Mouse (Mus musculus): Measurements from ENCODE around the gene Prss41.
"Not testable (repeated sequence)": the region's sequence is repeated elsewhere in the genome, so short reads cannot be mapped to it uniquely, and the experiment has no call there.

The Prss41 gene

DNA sequence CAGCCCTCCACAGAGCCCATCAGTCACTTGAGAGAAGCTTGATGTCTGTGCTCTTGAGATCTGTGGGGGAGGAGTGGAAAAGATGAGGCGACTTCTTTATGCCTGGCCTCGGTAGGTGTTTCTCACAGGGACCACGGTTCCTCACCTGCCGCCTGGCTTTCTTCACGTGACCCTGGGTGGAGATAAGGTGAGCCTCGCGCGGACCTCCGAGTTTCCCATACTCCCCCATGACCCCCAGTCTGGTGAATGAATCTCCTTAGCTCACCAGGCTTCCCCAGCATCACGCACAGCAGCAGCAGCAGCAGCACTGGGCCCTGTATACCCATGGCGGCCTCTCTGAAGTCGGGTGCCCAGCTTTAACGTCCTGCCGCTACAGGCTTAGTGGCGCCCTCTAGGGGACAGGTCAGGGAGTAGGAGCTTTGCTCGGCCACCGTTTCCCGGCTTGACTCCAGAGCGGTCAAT lies at the start of gene Prss41, which contains the start of gene Prss32:
TSS of gene Prss41 (minus strand) at position 361 of the 462 bp plus-strand sequence.
TSS of gene Prss32 (plus strand) at position 44 of the 462 bp plus-strand sequence.
- DNase-seq (ENCODE audit: extremely low spot score), result peak; percentile 62

DNA sequence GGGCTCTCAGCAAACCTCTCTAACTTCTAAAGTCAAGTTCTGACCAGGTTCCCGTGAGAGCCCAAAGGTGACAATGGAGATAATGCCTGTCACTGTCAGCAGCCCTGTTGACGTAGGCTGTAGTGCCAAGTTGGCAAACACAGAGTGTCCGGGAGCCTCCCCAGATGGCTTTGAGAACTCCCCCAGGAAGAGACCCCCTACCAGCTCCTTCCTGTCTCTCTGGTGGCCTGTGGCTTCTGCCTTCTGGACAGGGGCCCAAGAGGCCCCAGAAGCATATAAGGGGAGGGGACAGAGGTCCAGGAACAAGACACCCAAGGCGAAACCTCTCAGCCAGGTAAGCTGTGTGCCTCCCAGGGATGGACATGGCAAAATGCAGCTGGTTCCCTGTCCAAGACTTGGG lies 36.6 kb upstream of the Prss41 start, which contains the start of the genes Dcpp1 and Dcpp2:
TSS of gene Dcpp1 (plus strand) at position 301 of the 400 bp plus-strand sequence.
TSS of gene Dcpp2 (plus strand) at position 305 of the 400 bp plus-strand sequence.
- not testable (repeated sequence) for DNase-seq (ENCODE audit: extremely low spot score)

DNA sequence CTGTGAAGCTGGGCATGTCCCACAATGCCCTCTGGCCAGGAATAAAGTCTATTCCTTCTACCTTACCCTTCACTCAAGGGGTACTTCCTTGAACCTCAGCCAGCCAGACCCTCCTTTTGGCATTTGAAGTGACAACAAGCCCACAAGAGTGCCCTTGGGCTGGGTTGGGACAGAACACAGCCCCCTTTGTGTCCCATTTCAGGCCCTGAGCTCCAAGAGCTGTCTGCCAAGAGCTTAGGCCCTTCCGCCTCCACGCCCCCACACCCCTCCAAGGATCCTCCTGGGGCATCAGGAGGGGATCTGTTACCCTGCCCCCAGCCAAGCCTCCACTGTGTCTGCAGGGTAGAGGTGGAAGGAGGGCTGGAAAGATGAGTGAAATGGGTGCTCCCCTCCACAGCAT lies 33.2 kb upstream of the Prss41 start:
- DNase-seq (ENCODE audit: extremely low spot score), result no peak

DNA sequence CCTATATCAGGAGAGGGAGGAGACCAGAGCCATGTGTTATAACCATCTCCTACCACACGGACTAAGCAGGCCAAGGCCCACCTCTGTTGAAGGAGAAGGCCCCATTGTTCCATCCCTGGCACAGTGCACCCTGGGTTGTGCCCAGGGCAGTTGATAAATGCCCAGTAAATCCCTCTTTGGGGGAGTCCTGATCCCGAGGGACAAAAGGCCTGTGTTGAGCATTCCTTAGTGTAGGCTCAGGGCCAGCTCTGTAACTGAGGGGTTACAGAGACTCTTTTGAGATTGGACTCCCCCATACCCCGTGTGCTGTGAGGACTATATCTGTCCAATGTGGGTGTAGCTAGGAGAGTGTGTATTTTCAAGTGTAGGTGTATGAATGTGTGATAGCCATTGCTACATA lies 32.8 kb upstream of the Prss41 start:
- no peak for DNase-seq (ENCODE audit: extremely low spot score)

DNA sequence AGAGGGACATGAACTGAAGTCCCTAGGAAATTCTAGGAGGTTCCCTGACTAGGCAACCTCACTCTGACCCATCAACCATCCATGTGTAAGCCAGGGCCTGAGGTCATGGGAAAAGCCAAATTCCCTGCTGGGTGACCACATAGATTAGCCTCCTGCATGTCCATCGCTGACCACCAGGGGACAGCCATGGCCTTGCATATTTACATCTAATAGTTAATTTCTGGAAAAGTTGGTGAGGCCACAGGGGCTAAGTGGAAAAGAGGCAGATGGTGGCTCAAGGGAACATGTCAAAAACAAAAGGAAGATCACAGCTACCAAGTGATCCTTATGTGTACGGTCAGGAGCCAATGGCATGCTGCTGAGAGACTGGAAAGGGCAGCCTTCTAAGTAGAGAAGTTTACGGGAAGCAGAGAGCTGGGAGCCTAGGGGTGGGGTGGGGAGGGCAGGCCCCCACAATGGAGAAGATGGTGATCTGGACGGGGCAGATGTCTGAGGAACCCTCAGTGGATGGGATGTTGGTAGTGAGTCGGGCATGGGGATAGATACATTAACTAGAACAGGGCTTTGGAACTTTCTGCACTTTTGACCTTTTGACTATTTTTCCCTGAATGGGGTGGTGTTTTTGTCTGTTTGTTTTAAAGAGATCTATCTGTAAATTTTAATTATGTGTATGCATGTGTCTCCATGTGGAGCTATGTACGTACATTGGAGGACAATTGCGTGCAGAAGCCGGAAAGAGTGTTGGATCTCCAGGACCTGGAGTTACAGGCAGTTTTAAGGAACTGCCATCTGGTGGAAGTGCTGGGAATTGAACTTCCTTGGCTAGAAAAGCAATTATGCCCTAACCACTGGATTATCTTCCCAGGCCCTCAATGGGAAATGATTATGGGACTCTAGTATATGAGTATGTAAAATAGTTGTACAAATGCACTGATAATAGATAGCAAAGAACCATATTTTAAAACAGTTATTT lies 30.2 kb upstream of the Prss41 start:
- peak; percentile 57 for DNase-seq (ENCODE audit: extremely low spot score)

DNA sequence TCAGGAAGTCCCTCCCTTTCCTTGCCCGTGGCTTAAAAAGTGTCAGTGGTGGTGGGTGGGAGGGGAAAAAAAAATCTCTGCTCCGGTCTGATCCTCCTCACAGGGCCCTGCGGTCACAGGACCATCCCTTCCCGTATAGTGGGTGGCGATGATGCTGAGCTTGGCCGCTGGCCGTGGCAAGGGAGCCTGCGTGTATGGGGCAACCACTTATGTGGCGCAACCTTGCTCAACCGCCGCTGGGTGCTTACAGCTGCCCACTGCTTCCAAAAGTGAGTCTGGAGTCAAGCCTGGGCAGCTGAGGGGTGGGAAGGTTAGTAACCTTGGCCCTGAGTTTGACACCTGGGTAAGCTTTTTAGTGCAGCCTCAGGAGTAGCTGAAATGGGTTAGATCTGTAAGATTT lies 24.5 kb upstream of the Prss41 start:
- DNase-seq (ENCODE audit: extremely low spot score), result no peak

DNA sequence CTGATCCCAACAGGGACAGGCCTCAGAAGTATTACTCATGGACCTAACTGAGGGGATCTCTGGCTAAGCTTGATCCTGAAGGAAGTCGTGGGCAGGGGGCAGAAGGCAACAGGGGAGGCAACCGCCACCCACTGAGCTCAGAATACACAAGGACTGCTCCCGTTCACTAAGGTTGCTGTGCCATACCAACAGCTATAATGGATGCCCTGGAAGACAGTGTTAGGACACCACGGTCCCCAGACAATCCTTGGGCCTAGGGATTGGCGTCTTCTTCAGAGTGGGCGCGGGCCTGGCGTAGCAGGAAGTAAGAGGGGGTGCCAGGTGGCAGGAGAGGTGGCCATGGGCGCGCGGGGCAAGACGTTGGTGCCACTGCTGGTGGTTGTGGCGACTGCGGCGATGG lies 23.8 kb upstream of the Prss41 start, which contains the start of gene Prss21:
TSS of gene Prss21 (plus strand) at position 301 of the 400 bp plus-strand sequence.
- no peak for DNase-seq (ENCODE audit: extremely low spot score)

DNA sequence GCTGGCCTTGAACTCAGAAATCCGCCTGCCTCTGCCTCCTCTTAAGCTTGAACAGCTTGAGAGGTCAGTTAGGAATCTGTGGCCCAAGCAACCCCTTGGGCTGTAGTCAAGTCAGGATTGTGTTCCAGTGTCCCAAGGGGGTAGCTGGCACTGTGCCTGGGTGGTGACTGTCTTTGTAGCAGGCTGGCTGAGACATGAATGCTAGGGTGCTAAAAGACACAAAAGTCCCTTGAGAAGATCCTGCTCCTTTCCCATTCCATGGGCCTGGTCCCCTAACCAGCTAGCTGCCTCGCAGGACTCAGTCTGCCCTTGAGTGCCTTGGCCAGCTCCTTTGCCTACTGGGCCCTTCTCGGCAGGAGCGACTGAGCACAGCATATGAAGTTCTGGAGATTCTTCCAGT lies 19.0 kb upstream of the Prss41 start:
- DNase-seq (ENCODE audit: extremely low spot score), result no peak

DNA sequence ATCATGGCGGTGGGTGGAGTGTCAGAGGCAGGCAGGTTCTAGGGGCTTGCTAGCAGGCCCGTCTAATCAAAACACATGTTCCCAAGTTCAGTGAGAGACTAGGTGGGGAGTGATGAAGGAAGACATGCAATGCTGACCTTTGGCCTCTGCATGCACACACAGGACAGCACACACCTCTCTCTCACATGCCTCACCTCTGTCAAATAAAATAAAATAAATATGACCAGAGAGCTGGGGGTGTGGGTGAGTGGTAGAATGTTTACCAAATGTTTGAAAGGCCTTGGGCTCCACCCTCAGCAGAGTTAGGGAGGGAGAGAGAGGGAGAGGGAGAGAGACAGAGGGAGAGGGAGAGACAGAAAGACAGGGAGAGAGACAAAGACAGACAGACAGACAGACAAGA lies 13.9 kb upstream of the Prss41 start:
- DNase-seq (ENCODE audit: extremely low spot score), result no peak

DNA sequence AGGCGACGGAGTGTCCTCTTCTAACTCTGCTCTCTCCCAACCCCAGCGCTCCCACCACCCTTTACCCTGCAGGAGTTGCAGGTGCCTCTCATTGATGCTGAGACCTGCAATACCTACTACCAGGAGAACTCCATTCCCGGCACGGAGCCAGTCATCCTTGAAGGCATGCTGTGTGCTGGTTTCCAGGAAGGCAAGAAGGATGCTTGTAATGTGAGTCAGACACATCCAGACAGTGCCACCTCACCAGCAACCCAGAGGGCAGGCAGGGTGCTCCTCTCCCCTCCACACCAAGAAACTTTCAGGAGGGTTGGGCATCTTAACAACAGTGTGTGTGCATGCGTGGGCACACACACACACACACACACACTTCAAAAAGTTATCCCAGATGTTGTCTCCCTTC lies 13.2 kb upstream of the Prss41 start:
- DNase-seq (ENCODE audit: extremely low spot score), result no peak

DNA sequence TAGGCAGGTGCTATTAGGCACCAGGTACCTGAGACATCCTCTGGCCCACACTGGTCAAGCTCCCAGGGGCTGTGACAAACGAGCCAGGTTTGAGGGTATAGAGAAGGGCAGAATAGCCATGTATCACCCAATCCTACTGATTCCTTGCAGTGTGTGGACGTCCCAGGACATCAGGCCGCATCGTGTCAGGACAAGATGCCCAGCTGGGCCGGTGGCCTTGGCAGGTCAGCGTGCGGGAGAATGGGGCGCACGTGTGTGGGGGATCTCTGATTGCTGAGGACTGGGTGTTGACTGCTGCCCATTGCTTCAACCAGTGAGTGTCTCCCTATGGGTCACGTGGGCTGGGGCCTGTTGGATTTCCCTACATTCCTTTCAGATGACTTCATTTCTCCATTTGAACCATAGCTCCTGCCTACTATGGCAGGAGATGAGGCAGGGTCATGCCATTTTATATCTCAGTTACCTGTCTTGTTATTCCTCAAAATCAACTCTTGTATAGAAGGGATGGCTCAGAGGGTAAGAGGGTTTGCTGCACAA lies 10.3 kb upstream of the Prss41 start:
- DNase-seq (ENCODE audit: extremely low spot score), result no peak

DNA sequence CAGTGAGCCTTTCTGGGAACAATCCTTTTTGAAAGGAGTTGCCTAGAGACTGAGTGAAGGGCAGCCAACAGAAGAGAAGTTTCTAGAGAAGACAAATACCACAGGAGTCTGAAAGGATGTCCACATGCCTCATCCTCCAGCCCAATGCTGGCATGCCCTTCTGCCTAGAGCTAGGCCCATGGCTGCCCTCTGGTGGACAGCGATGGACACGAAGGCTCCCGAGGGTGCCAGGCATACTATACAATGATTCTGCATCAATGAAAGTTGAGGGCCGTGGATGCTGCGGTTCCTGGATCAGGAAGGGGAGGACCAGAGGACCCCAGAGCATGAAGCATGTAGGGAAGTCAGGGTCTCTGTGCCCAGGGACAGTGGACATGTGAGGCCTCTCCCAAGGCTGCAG lies 9.3 kb upstream of the Prss41 start:
- peak; percentile 51 for DNase-seq (ENCODE audit: extremely low spot score)

DNA sequence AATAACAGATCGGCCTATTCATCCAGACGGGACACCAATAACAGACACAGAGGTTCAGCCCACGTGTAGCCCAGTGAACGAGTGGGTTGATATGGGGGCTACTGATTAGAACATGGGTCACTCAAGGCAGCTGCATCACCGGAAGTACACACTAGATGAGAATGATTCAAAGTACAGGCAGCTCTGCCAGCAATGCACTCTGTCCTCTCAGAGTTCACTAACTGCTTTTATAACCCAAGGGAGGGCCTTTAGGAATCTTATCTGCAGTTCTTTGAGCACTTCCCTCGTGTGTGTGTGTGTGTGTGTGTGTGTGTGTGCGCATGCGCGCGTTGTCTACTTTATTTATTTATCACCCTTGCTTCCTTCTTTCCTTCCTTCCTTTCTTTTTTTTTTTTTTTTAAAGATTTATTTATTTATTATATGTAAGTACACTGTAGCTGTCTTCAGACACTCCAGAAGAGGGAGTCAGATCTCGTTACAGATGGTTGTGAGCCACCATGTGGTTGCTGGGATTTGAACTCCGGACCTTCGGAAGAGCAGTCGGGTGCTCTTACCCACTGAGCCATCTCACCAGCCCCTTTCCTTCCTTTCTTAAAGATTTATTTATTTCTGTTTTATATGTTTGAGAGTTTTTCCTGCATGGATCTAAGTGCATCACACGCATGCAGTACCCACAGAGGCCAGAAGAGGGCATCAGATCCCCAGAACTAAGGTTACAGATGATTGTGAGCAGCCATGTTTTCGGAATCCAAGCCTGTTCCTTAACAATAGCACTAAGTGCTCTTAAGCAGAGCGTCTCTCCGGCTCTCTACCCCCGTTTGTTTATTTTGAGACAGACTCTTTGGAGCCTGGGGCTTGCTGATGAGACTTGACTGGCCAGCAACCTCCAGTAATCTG lies 7.1 kb upstream of the Prss41 start:
- DNase-seq (ENCODE audit: extremely low spot score), result peak; percentile 71

DNA sequence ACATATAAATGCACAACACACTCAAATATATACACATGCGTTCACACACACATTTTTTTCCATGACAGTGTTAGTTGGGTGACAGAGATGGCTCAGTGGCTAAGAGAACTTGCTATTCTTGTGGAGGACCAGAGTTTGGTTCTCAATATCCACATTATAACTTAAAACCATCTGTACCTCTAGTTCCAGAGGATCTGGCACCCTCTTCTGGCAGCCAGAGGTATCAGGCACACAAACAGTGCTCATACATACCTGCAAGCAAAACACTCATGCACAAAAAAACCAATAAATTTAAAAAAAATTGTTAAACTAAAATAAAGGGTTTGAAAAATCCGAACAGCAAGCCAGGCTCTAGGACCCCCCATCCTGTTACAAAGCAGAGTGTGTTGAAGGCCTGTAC lies 6.1 kb upstream of the Prss41 start:
- no peak for DNase-seq (ENCODE audit: extremely low spot score)

DNA sequence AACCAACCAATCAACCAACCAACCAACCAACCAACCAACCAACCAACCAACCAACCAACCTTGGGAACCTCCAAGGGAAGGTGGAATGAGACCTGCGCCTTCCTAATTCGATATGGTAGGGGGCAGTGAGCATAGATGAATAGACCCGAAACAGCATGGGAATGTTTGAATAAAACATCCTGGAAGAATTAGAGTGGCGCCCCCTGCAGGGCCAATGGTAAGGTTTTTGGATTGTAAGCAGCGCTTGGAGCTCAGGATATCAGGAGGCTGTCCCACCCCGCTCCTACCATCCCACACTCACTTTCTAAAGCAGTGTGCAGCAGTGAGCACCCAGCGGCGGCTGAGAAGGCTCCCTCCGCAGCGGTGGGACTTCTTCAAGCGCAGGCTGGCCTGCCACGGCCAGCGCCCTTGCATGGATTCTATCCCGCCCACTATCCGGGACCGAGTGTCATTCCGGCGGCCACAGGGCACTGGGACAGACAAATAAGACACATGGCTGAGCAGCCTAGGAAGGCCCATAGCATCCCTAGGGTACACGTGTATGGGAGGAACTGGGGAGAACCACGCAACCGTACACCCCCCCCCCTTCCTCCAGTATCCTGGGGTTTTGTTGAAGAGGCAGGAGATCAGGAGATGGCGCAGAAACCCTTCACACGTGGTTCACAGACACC lies 696 bp downstream of the Prss41 start:
- DNase-seq (ENCODE audit: extremely low spot score), result no peak

DNA sequence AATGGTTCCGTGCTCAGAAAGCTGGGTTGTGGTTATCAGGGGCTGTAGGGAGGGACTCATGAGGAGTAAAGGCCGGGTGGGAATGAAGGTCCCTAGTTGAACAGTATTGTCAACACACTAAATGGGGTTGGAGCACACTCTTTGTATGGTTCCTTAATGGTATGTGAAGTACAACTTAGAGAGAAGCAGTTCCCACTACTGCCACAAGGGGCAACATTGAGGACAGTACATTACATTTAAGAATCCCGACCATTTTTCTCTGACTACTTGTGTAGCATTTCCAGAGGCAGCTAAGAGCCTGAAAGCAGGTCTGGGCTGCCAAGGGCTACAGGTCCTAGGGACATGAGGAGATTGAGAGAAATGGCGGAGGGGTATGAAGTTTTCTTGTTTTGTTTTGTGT lies 2.8 kb downstream of the Prss41 start:
- peak; percentile 61 for DNase-seq (ENCODE audit: extremely low spot score)

DNA sequence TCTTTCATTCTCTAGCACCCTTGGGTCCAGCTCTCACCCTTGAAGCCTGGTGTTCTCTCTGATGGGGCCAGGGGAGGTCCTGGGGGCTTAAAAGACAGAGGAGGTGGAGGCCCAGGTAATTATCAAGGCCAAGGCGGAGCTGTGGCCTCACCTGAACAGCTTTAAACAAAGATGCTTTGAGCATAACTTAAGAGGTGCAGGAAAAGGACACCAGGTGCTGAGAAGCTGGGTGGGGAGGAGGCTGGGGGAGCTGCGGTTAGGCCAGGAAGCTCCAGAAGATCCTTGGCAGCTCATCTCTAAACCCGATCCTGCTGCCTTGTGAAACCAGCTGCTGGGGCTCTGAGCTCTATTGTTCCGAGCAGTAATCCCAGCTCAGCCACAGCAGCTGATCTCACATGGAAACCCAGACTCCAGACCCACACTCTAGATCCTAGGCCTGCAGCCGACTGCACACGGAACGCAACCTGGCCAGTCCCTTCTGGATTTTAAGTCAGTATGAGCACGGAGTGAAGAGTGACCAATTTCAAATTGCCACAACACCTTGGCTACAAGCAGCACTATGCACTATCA lies 7.9 kb downstream of the Prss41 start, which contains the start of gene Prss33:
TSS of gene Prss33 (minus strand) at position 51 of the 570 bp plus-strand sequence.
- no peak for DNase-seq (ENCODE audit: extremely low spot score)

DNA sequence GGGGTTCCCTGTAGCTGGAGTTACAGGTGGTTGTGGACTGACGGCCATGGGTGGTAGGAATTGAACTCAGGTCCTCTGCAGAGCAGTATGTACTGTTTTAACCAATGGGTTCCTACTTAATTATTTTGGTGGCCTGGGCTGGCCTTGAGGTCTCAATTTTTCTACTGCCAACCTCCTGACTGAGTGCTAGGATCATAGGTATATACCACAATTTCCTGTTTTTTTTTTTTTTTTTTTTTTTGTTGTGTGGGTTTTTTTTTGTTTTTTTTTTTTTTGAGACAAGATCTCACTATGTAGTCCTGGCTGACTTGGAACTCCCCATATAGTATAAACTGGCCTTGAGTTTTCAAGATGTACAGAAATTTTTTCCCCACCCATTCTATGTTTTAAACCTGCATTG lies 12.8 kb downstream of the Prss41 start:
- no peak for DNase-seq (ENCODE audit: extremely low spot score)

DNA sequence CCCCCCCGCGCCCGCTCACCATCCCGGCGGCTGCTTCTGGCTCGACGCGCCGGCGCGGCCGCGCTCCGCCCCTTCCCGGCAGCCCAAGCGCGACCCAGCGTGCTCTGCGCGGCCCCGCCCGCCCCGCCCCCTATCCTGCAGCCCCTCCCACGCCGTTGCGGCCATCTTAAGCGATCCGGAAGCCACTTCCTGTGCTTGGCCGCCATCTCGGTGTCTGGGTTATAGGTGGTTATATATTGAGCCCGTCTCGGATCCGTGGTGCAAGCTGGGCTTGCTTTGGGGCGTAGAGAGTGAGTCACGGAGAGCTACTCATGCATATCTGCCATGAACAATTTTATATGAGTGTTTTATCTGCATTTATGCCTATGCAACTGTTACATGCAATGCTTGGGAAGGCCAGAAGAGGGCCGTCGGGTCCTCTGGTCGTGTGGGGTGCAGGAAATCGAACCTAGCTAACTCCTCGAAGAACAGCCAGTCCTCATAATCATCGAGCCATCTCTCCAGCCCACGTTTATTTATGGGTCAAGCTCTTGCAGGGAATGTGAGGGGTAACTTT lies 14.8 kb downstream of the Prss41 start, which contains the start of gene Elob:
TSS of gene Elob (minus strand) at position 73 of the 556 bp plus-strand sequence.
- DNase-seq (ENCODE audit: extremely low spot score), result peak; percentile 93

DNA sequence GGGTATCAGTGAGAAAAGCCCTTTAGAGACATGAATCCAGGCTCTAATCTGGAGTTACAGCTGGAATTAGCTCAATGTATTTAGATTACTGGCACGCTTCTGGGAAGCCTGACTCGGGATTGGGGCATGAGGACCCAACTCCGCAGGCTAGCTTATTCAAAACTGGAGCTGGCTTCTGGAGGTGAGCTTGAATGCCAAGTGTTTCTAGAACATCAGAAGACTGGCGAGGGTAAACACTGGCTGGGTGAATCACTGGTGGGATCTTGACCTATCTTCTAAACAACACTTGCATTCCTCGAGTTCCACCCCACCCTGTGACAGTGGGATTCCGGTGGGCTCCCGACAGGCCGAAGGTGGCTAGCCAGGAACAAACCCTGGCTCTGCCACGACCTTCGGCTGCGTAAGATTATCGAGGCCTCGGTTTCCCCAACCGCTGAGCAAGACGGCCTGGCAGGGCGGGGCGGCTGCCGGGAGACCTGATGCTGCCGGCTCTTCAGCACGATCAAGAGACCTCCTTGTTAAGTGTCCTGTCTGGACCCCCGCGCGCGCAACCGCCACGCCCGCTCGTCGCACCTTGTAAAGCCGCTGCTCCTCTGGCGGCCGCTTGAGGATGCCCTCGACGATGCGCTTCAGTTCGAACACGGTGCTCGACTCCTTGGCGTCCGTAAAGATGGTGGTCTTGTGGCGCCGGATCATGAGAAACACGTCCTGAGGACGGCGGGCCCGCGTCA lies 15.5 kb downstream of the Prss41 start:
- DNase-seq (ENCODE audit: extremely low spot score), result no peak

All from embryo, embryonic 9.5 days (tissue).